Mouse (Mus musculus) ovary, postnatal 14 days (tissue): ENCODE measurements around the gene Nek1.

Source experiments
- DNase-seq: peaks from one replicate; pipeline ENCODE4 v3.0.0; 2022; ENCODE audit warnings: low spot score

Gene Nek1

GRCm38 (mm10) chr8:60992910-60993638 is at the start of gene Nek1:
TSS of gene Nek1 (plus strand) at chr8:60993195.
- peak; percentile 93 for DNase-seq

- no peak for DNase-seq
Observed at GRCm38 (mm10) chr8:60947503-60947902, 45.5 kb upstream of the Nek1 start.

- no peak for DNase-seq
Observed at GRCm38 (mm10) chr8:60949859-60950258, 43.1 kb upstream of the Nek1 start.

- no peak for DNase-seq
Observed at GRCm38 (mm10) chr8:60951271-60951670, 41.7 kb upstream of the Nek1 start.

GRCm38 (mm10) chr8:60951757-60952156 is 41.2 kb upstream of the Nek1 start:
- DNase-seq = no peak

- DNase-seq = no peak
Observed at GRCm38 (mm10) chr8:60952803-60953202, 40.2 kb upstream of the Nek1 start.

- peak; percentile 31 for DNase-seq
Observed at GRCm38 (mm10) chr8:60954281-60955014, 38.5 kb upstream of the Nek1 start.

- no peak for DNase-seq
Observed at GRCm38 (mm10) chr8:60956847-60957246, 36.1 kb upstream of the Nek1 start.

GRCm38 (mm10) chr8:60962763-60963162 is 30.2 kb upstream of the Nek1 start:
- DNase-seq = no peak

- DNase-seq = no peak
Observed at GRCm38 (mm10) chr8:60963931-60964330, 29.1 kb upstream of the Nek1 start.

- DNase-seq = no peak
Observed at GRCm38 (mm10) chr8:60964518-60964917, 28.5 kb upstream of the Nek1 start.

GRCm38 (mm10) chr8:60965306-60965705 is 27.7 kb upstream of the Nek1 start:
- no peak for DNase-seq

- DNase-seq = no peak
Observed at GRCm38 (mm10) chr8:60965741-60966140, 27.3 kb upstream of the Nek1 start.

GRCm38 (mm10) chr8:60969091-60969490 is 23.9 kb upstream of the Nek1 start:
- DNase-seq = no peak

- no peak for DNase-seq
Observed at GRCm38 (mm10) chr8:60971808-60972207, 21.2 kb upstream of the Nek1 start.

- no peak for DNase-seq
Observed at GRCm38 (mm10) chr8:60973448-60973847, 19.5 kb upstream of the Nek1 start.

GRCm38 (mm10) chr8:60974837-60975236 is 18.2 kb upstream of the Nek1 start:
- no peak for DNase-seq

- DNase-seq = no peak
Observed at GRCm38 (mm10) chr8:60976818-60977217, 16.2 kb upstream of the Nek1 start.

- no peak for DNase-seq
Observed at GRCm38 (mm10) chr8:60978496-60978895, 14.5 kb upstream of the Nek1 start.

- DNase-seq = no peak
Observed at GRCm38 (mm10) chr8:60981388-60981787, 11.6 kb upstream of the Nek1 start.

- peak; percentile 92 for DNase-seq
Observed at GRCm38 (mm10) chr8:60982701-60983687, 10.0 kb upstream of the Nek1 start, which contains the start of gene Clcn3. TSS of gene Clcn3 (minus strand) at chr8:60983300.

- DNase-seq = peak; percentile 13
Observed at GRCm38 (mm10) chr8:60983688-60984079, 9.3 kb upstream of the Nek1 start.
